ENCODE assay signal across 9 mouse cellular contexts in genomic region chr7:99383246-99383645, GRCm38 (mm10). TPM values are rescaled to one million over a fixed set of nuclear protein-coding genes. Genes with fewer than 3 reads are reported as not detected.
DNase-seq lines count a peak whose midpoint lies in the region; ATAC-seq and TF ChIP-seq lines count a peak whose summit lies in the region.
"Had no signal": no experiment of that assay in that cellular context is flagged by ENCODE, and none has a peak within 500 bp of the region (broad histone marks: within the 10 kb centered on the region; RNA-seq: fewer than 3 reads in every experiment).

No protein-coding gene starts in this region.

- TF ChIP-seq POLR2A in heart, adult 2 months (IDR thresholded peaks at IDR 0.05; ENCODE audit: insufficient read depth, low read depth, low read length), result no peak

- no peaks in the 10 kb centered on the region for H3K27me3 ChIP-seq in heart, adult 2 months (ENCODE audit: control insufficient read depth, insufficient read depth, low read length)
- H3K27me3 ChIP-seq in embryonic facial prominence, embryonic 12.5 days, result no peaks in the 10 kb centered on the region
- H3K27me3 ChIP-seq in intestine, postnatal 0 days (replicated peaks; ENCODE audit: control insufficient read depth, insufficient read depth, low read length), result no peaks in the 10 kb centered on the region
- no peaks in the 10 kb centered on the region for H3K27me3 ChIP-seq in midbrain, embryonic 15.5 days (replicated peaks)

- H3K4me1 ChIP-seq in heart, adult 2 months (ENCODE audit: control insufficient read depth, insufficient read depth, low read length), result peaks cover 25% of the 10 kb centered on the region
- H3K4me1 ChIP-seq in embryonic facial prominence, embryonic 12.5 days, result peaks cover 34% of the 10 kb centered on the region
- H3K4me1 ChIP-seq in intestine, postnatal 0 days (replicated peaks; ENCODE audit: control insufficient read depth, insufficient read depth, low read length), result peaks cover 20% of the 10 kb centered on the region
- peaks cover 55% of the 10 kb centered on the region for H3K4me1 ChIP-seq in midbrain, embryonic 15.5 days

- no peak for TF ChIP-seq EP300 in heart, adult 2 months (IDR thresholded peaks at IDR 0.05; ENCODE audit: insufficient read depth, low read depth, low read length)

- 35% methylated on average over 5 of the region's 5 CpGs for WGBS in heart, adult 2 months
- WGBS in embryonic facial prominence, embryonic 12.5 days, result 45% methylated on average over 5 of the region's 5 CpGs
- WGBS in intestine, postnatal 0 days, result 60% methylated on average over 5 of the region's 5 CpGs
- WGBS in midbrain, embryonic 15.5 days, result 45% methylated on average over 5 of the region's 5 CpGs

- H3K9me3 ChIP-seq in embryonic facial prominence, embryonic 12.5 days, result no peaks in the 10 kb centered on the region
- no peaks in the 10 kb centered on the region for H3K9me3 ChIP-seq in intestine, postnatal 0 days (ENCODE audit: control insufficient read depth)
- H3K9me3 ChIP-seq in midbrain, embryonic 15.5 days, result no peaks in the 10 kb centered on the region

- no peaks in the 10 kb centered on the region for H3K36me3 ChIP-seq in heart, adult 2 months (ENCODE audit: control insufficient read depth, insufficient read depth, low read length)
- peaks cover 6% of the 10 kb centered on the region; the same call in 1 of the 2 replicates for H3K36me3 ChIP-seq in embryonic facial prominence, embryonic 12.5 days
- H3K36me3 ChIP-seq in intestine, postnatal 0 days (ENCODE audit: control insufficient read depth, insufficient read depth), result no peaks in the 10 kb centered on the region; the same call in 1 of the 2 replicates
- no peaks in the 10 kb centered on the region; the same call in 1 of the 2 replicates for H3K36me3 ChIP-seq in midbrain, embryonic 15.5 days (replicated peaks)

- intact Hi-C loops in heart, adult 2 months (cut with DNase I), result no loop called here
- intact Hi-C loops in heart, postnatal 14 days (cut with DNase I), result no loop called here

- no peak for TF ChIP-seq CTCF in heart, adult 2 months (IDR thresholded peaks at IDR 0.05)
- no peak for TF ChIP-seq CTCF in intestine, postnatal 0 days (IDR thresholded peaks at IDR 0.05; ENCODE audit: low read depth)

- H3K9ac ChIP-seq in heart, adult 2 months (ENCODE audit: low read depth, low read length), result peak overlapping the region; percentile 10
- H3K9ac ChIP-seq in embryonic facial prominence, embryonic 12.5 days, result peak overlapping the region; percentile 17; the same call in 1 of the 2 replicates
- no peak overlapping the region for H3K9ac ChIP-seq in intestine, postnatal 0 days (ENCODE audit: low read depth, low read length)
- H3K9ac ChIP-seq in midbrain, embryonic 15.5 days, result peak overlapping the region; percentile 87

- H3K4me2 ChIP-seq in embryonic facial prominence, embryonic 12.5 days (replicated peaks), result peak overlapping the region; percentile 96
- H3K4me2 ChIP-seq in intestine, postnatal 0 days (replicated peaks; ENCODE audit: low read depth), result peak overlapping the region; percentile 98
- H3K4me2 ChIP-seq in midbrain, embryonic 15.5 days, result peak overlapping the region; percentile 85

- H3K27ac ChIP-seq in heart, adult 2 months, result peak overlapping the region; percentile 92
- H3K27ac ChIP-seq in embryonic facial prominence, embryonic 12.5 days, result peak overlapping the region; percentile 33; the same call in 1 of the 2 replicates
- peak overlapping the region; percentile 2; the same call in 1 of the 2 replicates for H3K27ac ChIP-seq in intestine, postnatal 0 days (ENCODE audit: low read depth, low read length)
- peak overlapping the region; percentile 98; the same call in 1 of the 2 replicates for H3K27ac ChIP-seq in midbrain, embryonic 15.5 days

- ATAC-seq in embryonic facial prominence, embryonic 12.5 days (ENCODE audit: insufficient number of reproducible peaks, insufficient read depth, low FRiP score, low TSS enrichment), result no peak
- no peak for ATAC-seq in intestine, postnatal 0 days
- no peak for ATAC-seq in midbrain, embryonic 15.5 days (replicated peaks)

- no peaks in the 10 kb centered on the region for H3K79me2 ChIP-seq in heart, adult 2 months (replicated peaks; ENCODE audit: control insufficient read depth, insufficient read depth, low read length)

- no peak for DNase-seq in heart, adult 2 months
- DNase-seq in heart, postnatal 14 days, result no peak
- DNase-seq in layer of hippocampus, adult 11-12 months (ENCODE audit: low spot score), result no peak
- DNase-seq in layer of hippocampus, adult 9-11 months, result no peak
- no peak for DNase-seq in embryo, embryonic 10.5 days (ENCODE audit: low spot score)

- peak overlapping the region; percentile 92 for H3K4me3 ChIP-seq in heart, adult 2 months
- peak overlapping the region; percentile 52 for H3K4me3 ChIP-seq in embryonic facial prominence, embryonic 12.5 days
- peak overlapping the region; percentile 73 for H3K4me3 ChIP-seq in intestine, postnatal 0 days (ENCODE audit: low read depth, low read length)
- peak overlapping the region; percentile 83 for H3K4me3 ChIP-seq in midbrain, embryonic 15.5 days

RNA-seq across cellular contexts. Expression of gene Gdpd5, which starts 2.0 kb away (rescaled TPM):
- total RNA-seq in heart, adult 2 months (2021), result 10 to 100 TPM; 21.5 to 26.3 TPM
- 30.7 and 32.2 TPM in 2 replicates for polyA plus RNA-seq in heart, adult 2 months (2012; rRNA removed)
- 10 to 100 TPM; 32.8 to 33.0 TPM for total RNA-seq in heart, postnatal 14 days (2021)
- 20.3 and 23.4 TPM in 2 replicates for polyA plus RNA-seq in embryonic facial prominence, embryonic 12.5 days (2016; fragmentation: Nextera tagmentation; extraction: Ambion mirVana)
- polyA plus RNA-seq in intestine, postnatal 0 days (2015; fragmentation: Nextera tagmentation; extraction: Ambion mirVana), result 15.7 and 16.9 TPM in 2 replicates
- polyA plus RNA-seq in midbrain, embryonic 15.5 days (2015; fragmentation: Nextera tagmentation; extraction: Ambion mirVana), result 51.8 and 53.3 TPM in 2 replicates
- total RNA-seq: common myeloid progenitor, adult 5-6 weeks had no signal

RNA-seq across cellular contexts. Expression of gene Serpinh1, which starts 30.2 kb away (rescaled TPM):
- total RNA-seq in heart, adult 2 months (2021), result 100 to 1,000 TPM; 214 to 275 TPM
- polyA plus RNA-seq in heart, adult 2 months (2012; rRNA removed), result 193 and 266 TPM in 2 replicates
- total RNA-seq in heart, postnatal 14 days (2021), result 100 to 1,000 TPM; 387 to 469 TPM
- polyA plus RNA-seq in embryonic facial prominence, embryonic 12.5 days (2016; fragmentation: Nextera tagmentation; extraction: Ambion mirVana), result 1,388 and 1,403 TPM in 2 replicates
- 199 and 204 TPM in 2 replicates for polyA plus RNA-seq in intestine, postnatal 0 days (2015; fragmentation: Nextera tagmentation; extraction: Ambion mirVana)
- polyA plus RNA-seq in midbrain, embryonic 15.5 days (2015; fragmentation: Nextera tagmentation; extraction: Ambion mirVana), result 235 and 259 TPM in 2 replicates

Comparison
In these comparisons a context has a peak if more than half of its experiments do, and no peak if none do; other contexts are left out.
1. H3K27ac ChIP-seq: peak in every context shown above with its lines; median percentile 98 in midbrain, embryonic 15.5 days; 92 in heart, adult 2 months; 33 in embryonic facial prominence, embryonic 12.5 days; 2 in intestine, postnatal 0 days.